24 mouse cellular contexts compared by ENCODE assay signal in genomic region chr7:17903146-17903915, GRCm38 (mm10). TPM values are rescaled to one million over a fixed set of nuclear protein-coding genes. Genes with fewer than 3 reads are reported as not detected.
"Had no signal": no experiment of that assay in that cellular context is flagged by ENCODE, and none has a peak within 500 bp of the region (broad histone marks: within the 10 kb centered on the region; RNA-seq: fewer than 3 reads in every experiment).

No protein-coding gene starts in this region.

- H3K27me3 ChIP-seq: neural tube, embryonic 12.5 days; neural tube, embryonic 13.5 days; neural tube, embryonic 15.5 days; stomach, embryonic 15.5 days had no signal

- H3K9ac ChIP-seq: neural tube, embryonic 12.5 days; neural tube, embryonic 13.5 days; neural tube, embryonic 15.5 days; stomach, embryonic 15.5 days had no signal

- DNase-seq: retina, postnatal 1 day; right cerebral cortex, adult 18-20 months; right cerebral cortex, postnatal 25 days; right cerebral cortex, postnatal 4 days; spleen, adult 18-20 months; thymus, adult 18-20 months; thymus, adult 2 months; thymus, postnatal 14 days; thymus, postnatal 25 days; thymus, postnatal 36 days; thymus, postnatal 4 days had no signal

- H3K36me3 ChIP-seq: neural tube, embryonic 12.5 days; neural tube, embryonic 13.5 days; neural tube, embryonic 15.5 days; stomach, embryonic 15.5 days had no signal

- H3K4me3 ChIP-seq: neural tube, embryonic 12.5 days; neural tube, embryonic 13.5 days; neural tube, embryonic 15.5 days; stomach, embryonic 15.5 days had no signal

- H3K4me1 ChIP-seq: neural tube, embryonic 12.5 days; neural tube, embryonic 13.5 days; neural tube, embryonic 15.5 days; stomach, embryonic 15.5 days had no signal

- H3K27ac ChIP-seq: neural tube, embryonic 12.5 days; neural tube, embryonic 13.5 days; neural tube, embryonic 15.5 days; stomach, embryonic 15.5 days; stomach, postnatal 0 days had no signal

- H3K9me3 ChIP-seq: stomach, embryonic 15.5 days had no signal

- H3K4me2 ChIP-seq: neural tube, embryonic 12.5 days; neural tube, embryonic 13.5 days; neural tube, embryonic 15.5 days; stomach, embryonic 15.5 days had no signal

RNA-seq across cellular contexts. Expression of gene Gm5155, which starts 31.8 kb away (rescaled TPM):
- total RNA-seq: neutrophil, adult 5-6 weeks had no signal
- polyA plus RNA-seq: neural tube, embryonic 12.5 days; neural tube, embryonic 13.5 days; neural tube, embryonic 14.5 days; neural tube, embryonic 15.5 days; small intestine, adult 2 months; spleen, adult 2 months; stomach, embryonic 14.5 days; stomach, embryonic 15.5 days; stomach, embryonic 16.5 days; stomach, postnatal 0 days; testis, adult 2 months; thymus, adult 2 months; thymus, postnatal 0 days had no signal
